Mouse (Mus musculus): ENCODE measurements around the gene Rabep2.

- no peak for TF ChIP-seq CTCF (conservative IDR thresholded peaks at IDR 0.05; ENCODE audit: insufficient read depth, insufficient read length, low read depth, low read length)
- TF ChIP-seq POLR2A (IDR thresholded peaks at IDR 0.05; ENCODE audit: low read depth, low read length), result no peak
These were observed 17.5 kb upstream of the Rabep2 start for GRCm38 (mm10) chr7:126411061-126411460.

Data from kidney, adult 2 months (tissue).